Mouse (Mus musculus) stomach, embryonic 14.5 days (tissue): ENCODE data around the gene Isg20. TPM values are rescaled to one million over a fixed set of nuclear protein-coding genes. Genes with fewer than 3 reads are reported as not detected.
A peak's percentile ranks its signal among the peaks of the same experiment; 100 is the strongest.

Experiments used
- ATAC-seq: fragments of 200-750 bp; cut with Nextera tagmentation; 2 replicates; pipeline ENCODE4 v1.8.0; 2017; ENCODE audit warnings: low read depth, moderate TSS enrichment; ENCODE audit not compliant: insufficient number of reproducible peaks, insufficient read depth, low FRiP score
- H3K27ac ChIP-seq: fragments of 300-500 bp; sonication (generic); 2 replicates; pipeline ENCODE4 v1.5.1; 2014; ENCODE audit warnings: mild to moderate bottlenecking, low read length, moderate library complexity, mixed read lengths
- H3K27me3 ChIP-seq: fragments of 300-500 bp; sonication (generic); 2 replicates; pipeline ENCODE4 v1.6.1; 2014; ENCODE audit warnings: low read length, control low read depth, mixed read lengths; ENCODE audit not compliant: control insufficient read depth, insufficient read depth
- H3K36me3 ChIP-seq: fragments of 300-500 bp; sonication (generic); 2 replicates; pipeline ENCODE4 v1.6.1; 2014; ENCODE audit warnings: mild to moderate bottlenecking, control low read depth, low read length, moderate library complexity, mixed read lengths; ENCODE audit not compliant: control insufficient read depth, insufficient read depth
- H3K4me1 ChIP-seq: fragments of 300-500 bp; sonication (generic); 2 replicates; pipeline ENCODE4 v1.6.1; 2014; ENCODE audit warnings: low read length, control low read depth, mixed read lengths; ENCODE audit not compliant: control insufficient read depth, insufficient read depth
- H3K4me2 ChIP-seq: fragments of 300-500 bp; sonication (generic); replicated peaks from 2 replicates; pipeline ENCODE4 v1.6.1; 2014; ENCODE audit warnings: low read depth, low read length, control low read depth
- H3K4me3 ChIP-seq: fragments of 300-500 bp; sonication (generic); 2 replicates; pipeline ENCODE4 v1.5.1; 2014; ENCODE audit warnings: low read depth, low read length, control low read depth
- H3K9ac ChIP-seq: fragments of 300-500 bp; sonication (generic); replicated peaks from 2 replicates; pipeline ENCODE4 v1.6.1; 2014; ENCODE audit warnings: low read depth, mild to moderate bottlenecking, control low read depth, low read length, moderate library complexity, mixed read lengths
- H3K9me3 ChIP-seq: fragments of 300-500 bp; sonication (generic); 2 replicates; pipeline ENCODE4 v1.6.1; 2016; ENCODE audit warnings: low read depth, low read length, control low read depth; ENCODE audit not compliant: control insufficient read depth
- WGBS: fragments of 180-500 bp; shearing (Covaris S2); extraction: QIAGEN DNeasy Blood & Tissue Kit; methylation state at CpG from one replicate; pipeline ENCODE4 v1.1.7; 2014; 5-methylcytosine and 5-hydroxymethylcytosine counted together
- polyA plus RNA-seq: library from polyadenylated mRNA; unstranded; fragments of >200 nt; fragmentation: Nextera tagmentation; extraction: Ambion mirVana; gene quantifications from 2 replicates; pipeline ENCODE4 v1.2.1, GENCODE M21; 2014

Isg20 gene
- polyA plus RNA-seq, 1 experiment from 2014 or later: 16.0 TPM

DNA sequence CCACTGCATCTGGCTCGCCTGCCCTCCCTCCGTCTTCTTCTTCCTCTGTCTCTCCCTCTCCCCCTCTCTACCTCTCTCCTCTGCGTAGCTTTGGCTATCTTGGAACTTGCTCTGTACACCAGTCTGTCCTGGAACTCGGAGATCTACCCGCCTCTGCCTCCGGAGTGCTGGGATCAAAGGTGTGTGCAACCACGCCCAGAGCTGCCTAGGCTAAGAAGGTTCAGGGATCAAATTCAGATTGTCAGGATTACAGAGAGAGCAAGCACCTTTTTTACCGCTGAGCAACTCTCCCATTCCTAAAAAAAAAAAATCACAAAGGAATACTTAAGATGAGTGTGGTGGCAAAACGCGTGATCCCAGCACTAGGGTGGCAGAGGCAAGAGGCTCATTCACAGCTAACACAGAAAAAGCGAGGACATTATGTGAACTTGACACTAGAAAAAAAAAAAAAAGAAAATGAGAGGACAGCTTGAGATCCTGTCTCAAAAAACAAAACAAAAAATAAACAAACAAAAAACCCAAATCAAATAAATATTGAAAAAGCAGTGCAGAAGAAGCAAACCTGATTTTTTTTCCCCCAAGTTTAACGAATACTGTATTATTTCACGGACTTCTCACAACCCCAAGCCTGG lies 18.1 kb upstream of the Isg20 start:
- no peaks in the 10 kb centered on the region for H3K9me3 ChIP-seq
- no peaks in the 10 kb centered on the region for H3K27me3 ChIP-seq
- no peak overlapping the region for H3K27ac ChIP-seq
- no peaks in the 10 kb centered on the region; the same call in 1 of the 2 replicates for H3K4me1 ChIP-seq
- H3K4me3 ChIP-seq: peak overlapping the region; percentile 47
- H3K36me3 ChIP-seq: no peaks in the 10 kb centered on the region
- 65% methylated on average over 13 of the region's 13 CpGs for WGBS
- H3K4me2 ChIP-seq: peak overlapping the region; percentile 50
- no peak for ATAC-seq
- H3K9ac ChIP-seq: peak overlapping the region; percentile 21; the same call in 1 of the 2 replicates

DNA sequence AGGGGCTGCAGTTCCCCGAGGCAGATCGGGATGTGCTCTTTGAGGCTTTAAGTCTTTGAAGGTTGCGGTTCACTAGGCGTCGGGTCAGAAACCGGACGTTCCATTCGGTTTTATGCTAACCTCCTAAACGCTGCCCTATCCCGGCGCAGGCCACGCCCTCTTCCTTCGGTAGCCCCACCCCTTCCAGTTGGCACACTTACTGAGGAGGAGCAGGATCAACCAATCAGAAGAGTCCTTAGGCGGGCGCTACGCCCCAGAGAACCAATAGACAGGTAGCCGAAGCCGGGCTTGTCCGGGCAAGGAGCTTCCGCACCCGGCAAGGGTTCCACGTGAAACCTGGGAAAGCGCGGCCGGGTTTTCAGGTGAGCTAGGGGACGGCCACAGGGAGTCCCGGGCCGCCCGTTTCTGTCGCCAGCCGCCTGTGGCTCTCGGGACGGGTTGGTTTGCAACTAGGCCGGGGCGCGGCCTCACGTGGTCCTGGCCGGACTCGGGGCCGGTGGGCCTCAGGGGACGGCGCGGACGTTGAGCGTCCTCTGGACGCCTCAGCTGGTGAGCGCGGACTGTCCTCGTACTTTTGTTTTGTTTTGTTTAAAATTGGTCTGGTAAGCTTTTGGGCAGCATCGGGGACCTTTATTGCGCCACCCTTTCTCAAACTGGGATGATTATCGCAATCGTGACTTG lies 17.4 kb upstream of the Isg20 start, which contains the start of gene Aen:
Gene Aen, plus strand, starts transcription at position 202 of the 681 bp plus-strand sequence.
- Histone ChIP-seq H3K9me3 (no peaks in the 10 kb centered on the region), H3K4me3 (peak within 1 kb of the TSS; percentile 47), H3K4me1 (no peaks in the 10 kb centered on the region; the same call in 1 of the 2 replicates), H3K27ac (no peak within 1 kb of the TSS), H3K27me3 (no peaks in the 10 kb centered on the region), H3K4me2 (peak within 1 kb of the TSS; percentile 85), H3K36me3 (no peaks in the 10 kb centered on the region), H3K9ac (peak within 1 kb of the TSS; percentile 57)
- peak; percentile 98 for ATAC-seq
- 2% methylated on average over 53 of the region's 53 CpGs for WGBS

DNA sequence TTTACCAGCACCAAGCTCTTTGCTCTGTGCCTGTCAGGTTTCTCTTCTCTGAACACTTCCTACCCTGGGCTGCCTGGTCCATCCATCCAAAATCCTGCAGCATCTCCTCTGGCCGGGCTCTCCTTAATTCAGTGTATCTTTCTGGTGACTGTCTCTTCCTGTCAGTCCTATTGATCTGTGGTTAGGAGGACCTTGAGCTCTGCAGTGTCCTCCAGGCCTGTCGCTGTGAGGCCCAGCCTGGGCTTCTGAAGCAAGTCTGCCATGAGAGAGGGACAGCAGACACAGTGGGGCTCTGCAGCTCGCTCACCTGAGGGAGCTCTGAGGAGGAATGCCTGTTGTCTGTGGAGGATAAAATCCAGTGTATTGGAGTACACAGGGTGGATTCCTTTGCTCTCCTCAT lies 15.7 kb upstream of the Isg20 start:
- H3K4me2 ChIP-seq: no peak overlapping the region
- WGBS: 90% methylated on average over 3 of the region's 3 CpGs
- no peak overlapping the region for H3K4me3 ChIP-seq
- no peak overlapping the region for H3K9ac ChIP-seq
- H3K27ac ChIP-seq: no peak overlapping the region
- no peaks in the 10 kb centered on the region for H3K9me3 ChIP-seq
- no peak for ATAC-seq
- no peaks in the 10 kb centered on the region for H3K27me3 ChIP-seq
- H3K36me3 ChIP-seq: peaks cover 6% of the 10 kb centered on the region
- no peaks in the 10 kb centered on the region; the same call in 1 of the 2 replicates for H3K4me1 ChIP-seq

DNA sequence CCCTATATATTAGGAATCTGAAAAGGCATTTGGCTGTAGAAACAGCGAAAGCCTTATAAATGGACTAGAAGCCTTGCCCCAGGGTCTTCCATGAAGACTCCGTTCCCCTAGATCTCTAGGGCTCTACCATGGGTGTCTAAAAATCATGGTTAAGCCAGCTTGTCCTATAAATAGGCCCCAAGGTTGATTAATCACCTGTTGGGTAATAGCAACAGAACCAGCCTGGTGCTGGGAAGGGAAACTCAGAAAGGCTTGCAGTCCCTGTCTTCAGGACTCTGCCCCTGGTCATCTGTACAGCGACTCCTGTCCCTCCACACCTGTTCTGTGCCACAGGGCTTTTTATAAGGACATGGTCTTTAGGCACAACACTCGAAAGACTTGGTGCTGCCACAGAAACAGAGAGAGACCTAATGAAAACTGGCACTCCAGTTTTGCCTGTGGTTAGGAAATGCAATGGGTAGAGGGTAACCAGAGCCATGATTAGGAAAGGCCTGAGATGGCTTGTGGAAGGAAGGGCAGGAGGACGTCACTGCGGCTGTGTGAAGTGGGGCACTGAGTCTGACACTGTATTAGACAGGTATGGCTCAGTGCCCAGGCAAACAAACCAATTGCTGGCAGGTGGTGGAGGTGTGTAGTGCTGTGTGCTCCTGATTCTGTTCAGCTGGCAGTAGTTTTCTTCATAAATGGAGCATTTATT lies 9.9 kb upstream of the Isg20 start:
- no peak overlapping the region for H3K4me2 ChIP-seq
- H3K4me3 ChIP-seq: no peak overlapping the region
- no peaks in the 10 kb centered on the region for H3K9me3 ChIP-seq
- WGBS: 92% methylated on average over 6 of the region's 6 CpGs
- ATAC-seq: no peak
- H3K9ac ChIP-seq: no peak overlapping the region
- peaks cover 16% of the 10 kb centered on the region for H3K36me3 ChIP-seq
- H3K27ac ChIP-seq: no peak overlapping the region
- H3K4me1 ChIP-seq: no peaks in the 10 kb centered on the region
- no peaks in the 10 kb centered on the region for H3K27me3 ChIP-seq

- Histone ChIP-seq H3K9me3 (no peaks in the 10 kb centered on the region), H3K4me2 (no peak overlapping the region), H3K4me1 (no peaks in the 10 kb centered on the region), H3K4me3 (no peak overlapping the region), H3K27ac (no peak overlapping the region), H3K9ac (no peak overlapping the region), H3K27me3 (no peaks in the 10 kb centered on the region), H3K36me3 (peaks cover 16% of the 10 kb centered on the region)
- 82% methylated on average over 2 of the region's 2 CpGs for WGBS
- no peak for ATAC-seq
These were observed 9.0 kb upstream of the Isg20 start for GRCm38 (mm10) chr7:78904175-78904574.

DNA sequence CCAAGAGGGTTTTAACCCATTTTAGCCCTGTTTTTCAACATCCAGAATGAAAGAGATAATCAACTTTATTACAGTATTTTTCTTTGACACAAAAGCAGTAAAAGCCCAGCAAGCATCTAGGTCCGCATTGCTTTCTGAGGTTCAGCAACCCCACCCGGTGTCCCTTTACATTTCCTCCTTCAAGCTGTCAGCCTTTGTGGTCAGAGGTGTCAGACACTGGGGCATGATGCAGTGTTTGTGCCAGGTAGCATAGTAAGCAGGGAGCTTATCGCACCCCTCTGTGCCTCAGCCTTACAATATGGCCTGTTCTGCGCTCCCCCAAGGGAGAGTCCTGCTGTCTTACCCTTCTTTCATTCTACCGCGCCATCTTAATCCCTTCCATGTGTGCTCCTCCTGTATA lies 4.2 kb upstream of the Isg20 start:
- Histone ChIP-seq H3K9me3 (no peaks in the 10 kb centered on the region), H3K9ac (no peak overlapping the region), H3K4me3 (no peak overlapping the region), H3K27me3 (no peaks in the 10 kb centered on the region), H3K36me3 (peaks cover 4% of the 10 kb centered on the region), H3K4me2 (no peak overlapping the region), H3K4me1 (peaks cover 15% of the 10 kb centered on the region), H3K27ac (no peak overlapping the region)
- no peak for ATAC-seq
- WGBS: 88% methylated on average over 6 of the region's 6 CpGs

DNA sequence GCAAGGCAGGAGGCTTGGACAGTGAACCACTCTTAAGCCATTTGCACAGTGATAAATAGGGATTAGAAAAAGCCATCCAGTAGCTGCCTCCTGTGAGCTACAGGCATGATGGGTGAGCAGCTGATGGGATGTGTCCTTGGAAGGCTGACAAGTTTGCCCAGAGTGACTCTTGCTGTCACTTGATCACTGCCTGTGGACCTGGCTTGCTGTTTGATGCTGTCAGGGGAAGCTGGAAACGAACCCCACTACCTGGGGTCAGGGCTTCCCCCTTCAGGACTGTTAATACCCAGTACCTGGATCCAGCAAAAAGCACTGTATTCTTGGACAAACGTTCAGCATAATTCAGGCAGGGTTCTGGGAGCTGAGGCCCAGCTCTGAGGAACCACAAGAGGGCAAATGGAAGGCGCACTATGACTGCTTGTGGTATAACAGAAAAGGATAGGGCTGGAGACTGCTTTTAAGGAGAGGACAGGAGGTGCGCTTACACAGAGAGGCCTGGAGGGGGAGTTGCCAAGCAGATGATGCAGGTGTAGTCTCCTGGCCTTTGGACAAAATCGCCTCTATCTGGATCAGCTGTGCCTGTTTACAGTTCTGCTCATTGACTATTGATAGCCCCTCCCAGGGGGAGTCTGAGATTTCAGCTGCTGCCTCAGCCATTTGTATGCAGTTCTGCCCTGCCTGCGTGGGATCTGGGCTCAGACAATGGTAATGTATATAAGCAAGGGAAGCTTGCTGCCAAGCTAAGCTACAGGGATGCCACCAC lies 2.7 kb upstream of the Isg20 start:
- peaks cover 4% of the 10 kb centered on the region for H3K36me3 ChIP-seq
- WGBS: 47% methylated on average over 6 of the region's 6 CpGs

DNA sequence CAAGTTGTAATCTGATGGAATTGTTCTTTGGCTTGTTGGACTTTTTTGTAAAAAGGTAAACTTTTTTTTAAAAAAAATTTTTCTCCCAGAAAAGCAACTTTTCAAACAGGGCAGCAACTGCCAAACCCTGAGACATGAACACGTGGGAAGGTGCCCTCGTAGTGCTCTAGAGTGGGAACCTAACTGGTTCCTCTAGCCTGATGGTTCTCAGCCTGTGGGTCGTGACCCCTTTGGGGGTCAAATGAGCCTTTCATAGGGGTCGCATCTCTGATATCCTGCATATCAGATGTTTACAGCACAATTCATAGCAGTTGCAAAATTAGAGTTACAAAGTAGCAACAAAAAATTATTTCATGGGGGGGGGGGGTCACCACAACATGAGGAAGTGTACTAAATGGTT lies 2.0 kb upstream of the Isg20 start:
- no peaks in the 10 kb centered on the region for H3K27me3 ChIP-seq
- peaks cover 15% of the 10 kb centered on the region for H3K4me1 ChIP-seq
- H3K9ac ChIP-seq: no peak overlapping the region
- H3K4me2 ChIP-seq: no peak overlapping the region
- no peaks in the 10 kb centered on the region for H3K9me3 ChIP-seq
- no peak for ATAC-seq
- H3K4me3 ChIP-seq: no peak overlapping the region
- peaks cover 4% of the 10 kb centered on the region for H3K36me3 ChIP-seq
- 86% methylated on average over 4 of the region's 4 CpGs for WGBS
- no peak overlapping the region for H3K27ac ChIP-seq

More for the DNA sequence above, 2.7 kb upstream of the Isg20 start:
- no peaks in the 10 kb centered on the region for H3K27me3 ChIP-seq
- H3K27ac ChIP-seq: no peak overlapping the region
- ATAC-seq: no peak
- no peak overlapping the region for H3K9ac ChIP-seq
- no peaks in the 10 kb centered on the region for H3K9me3 ChIP-seq
- peaks cover 15% of the 10 kb centered on the region for H3K4me1 ChIP-seq
- no peak overlapping the region for H3K4me3 ChIP-seq
- no peak overlapping the region for H3K4me2 ChIP-seq
